ENCODE assay signal across 10 mouse cellular contexts in the genomic region with DNA sequence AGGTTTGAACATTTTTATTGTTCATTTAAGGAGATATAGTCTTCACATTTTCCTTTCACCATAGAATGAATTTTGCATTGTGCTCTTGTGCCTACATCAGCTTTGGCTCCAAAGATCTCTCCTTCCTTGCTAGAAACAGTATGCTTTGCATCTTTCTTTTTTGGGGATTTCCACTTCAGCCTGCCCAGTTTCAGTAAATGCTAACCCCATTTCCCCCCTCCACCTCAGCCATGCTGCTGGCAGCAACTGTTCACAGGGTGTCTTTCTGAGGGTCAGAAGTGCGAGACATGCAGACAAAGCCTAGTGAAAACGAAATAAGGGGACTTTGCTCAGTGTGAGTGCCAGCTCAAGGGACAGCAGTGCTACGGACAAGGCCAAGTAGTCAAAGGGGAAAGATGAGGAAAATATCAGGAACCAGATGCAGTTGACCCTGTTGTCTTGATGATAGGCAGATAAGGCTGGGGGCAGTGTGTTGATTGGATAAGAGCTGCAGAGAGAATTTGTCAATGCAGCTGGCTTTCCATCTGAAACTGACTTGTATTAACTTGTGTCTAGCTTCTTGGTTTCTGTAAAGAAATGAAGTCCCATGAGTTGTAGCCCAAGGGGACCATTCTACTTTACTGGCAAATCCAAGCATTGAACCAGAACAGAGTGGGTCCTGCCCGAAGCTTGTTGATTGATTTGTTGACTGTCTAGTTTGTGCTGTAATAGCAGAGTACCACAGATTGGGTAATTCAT.
"Had no signal": no experiment of that assay in that cellular context is flagged by ENCODE, and none has a peak within 500 bp of the region (broad histone marks: within the 10 kb centered on the region; RNA-seq: fewer than 3 reads in every experiment).

No protein-coding gene starts in this region.

- ATAC-seq: midbrain, embryonic 13.5 days; midbrain, embryonic 15.5 days had no signal

- DNase-seq: lung, adult 18-20 months; lung, embryonic 14.5 days; lung, postnatal 14 days; lung, postnatal 4 days; right cerebral cortex, postnatal 14 days; thymus, adult 18-20 months; thymus, postnatal 14 days; thymus, postnatal 36 days had no signal
